Mouse (Mus musculus) megakaryocyte-erythroid progenitor cell, adult 5 weeks (primary cell): ENCODE results near the gene Tfe3. TPM values are rescaled to one million over a fixed set of nuclear protein-coding genes. Genes with fewer than 3 reads are reported as not detected.

Experiments used
- polyA plus RNA-seq: library from polyadenylated mRNA; stranded (reverse); fragments of >175 nt; gene quantifications from 2 replicates; pipeline ENCODE4 v1.2.3, GENCODE M21; 2012

The Tfe3 gene
- polyA plus RNA-seq: 35.0 and 39.3 TPM in 2 replicates

GRCm38 (mm10) chrX:7762137-7762920, at the start of gene Tfe3:
Gene Tfe3 (plus strand): TSS chrX:7762560.

DNA sequence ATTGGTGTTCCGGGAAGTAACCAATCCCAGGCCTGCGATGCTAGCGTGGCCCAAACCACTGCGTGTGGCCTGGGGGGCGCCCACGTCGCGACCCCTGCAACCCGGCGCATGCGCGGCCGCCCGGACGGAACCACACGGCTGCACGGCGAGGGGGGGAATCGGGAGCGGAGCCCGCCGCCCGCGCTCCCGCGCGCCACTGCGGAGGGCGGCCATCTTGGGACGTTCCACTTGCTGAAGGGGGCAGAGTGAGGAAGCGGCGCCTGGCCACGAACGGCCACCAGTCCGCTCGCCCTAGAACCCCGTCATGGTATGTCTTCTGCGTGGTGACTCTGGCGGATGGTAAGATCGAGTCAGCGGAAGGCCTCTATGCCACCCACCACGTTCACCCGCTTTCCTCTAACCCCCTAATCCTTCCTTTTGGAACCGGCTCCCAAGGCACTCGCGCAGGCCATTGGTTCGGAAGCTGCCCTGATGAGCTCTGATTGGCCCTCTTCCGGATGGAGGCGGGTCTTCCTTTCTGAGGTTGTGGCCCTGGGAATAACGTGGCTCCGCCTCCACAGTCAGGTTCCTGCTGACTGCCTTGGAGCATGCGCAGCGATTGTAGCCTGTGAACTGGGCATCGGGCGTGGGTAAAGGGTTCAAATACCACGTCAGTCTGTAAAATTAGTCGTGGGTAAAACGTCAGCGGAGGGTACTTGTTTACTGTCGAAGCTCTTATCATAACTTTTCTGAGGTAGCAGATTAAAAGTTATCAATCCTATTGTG, 48.0 kb upstream of the Tfe3 start, which contains the start of gene Wdr45:
Gene Wdr45 (plus strand): TSS at position 199 of the 765 bp plus-strand sequence.

DNA sequence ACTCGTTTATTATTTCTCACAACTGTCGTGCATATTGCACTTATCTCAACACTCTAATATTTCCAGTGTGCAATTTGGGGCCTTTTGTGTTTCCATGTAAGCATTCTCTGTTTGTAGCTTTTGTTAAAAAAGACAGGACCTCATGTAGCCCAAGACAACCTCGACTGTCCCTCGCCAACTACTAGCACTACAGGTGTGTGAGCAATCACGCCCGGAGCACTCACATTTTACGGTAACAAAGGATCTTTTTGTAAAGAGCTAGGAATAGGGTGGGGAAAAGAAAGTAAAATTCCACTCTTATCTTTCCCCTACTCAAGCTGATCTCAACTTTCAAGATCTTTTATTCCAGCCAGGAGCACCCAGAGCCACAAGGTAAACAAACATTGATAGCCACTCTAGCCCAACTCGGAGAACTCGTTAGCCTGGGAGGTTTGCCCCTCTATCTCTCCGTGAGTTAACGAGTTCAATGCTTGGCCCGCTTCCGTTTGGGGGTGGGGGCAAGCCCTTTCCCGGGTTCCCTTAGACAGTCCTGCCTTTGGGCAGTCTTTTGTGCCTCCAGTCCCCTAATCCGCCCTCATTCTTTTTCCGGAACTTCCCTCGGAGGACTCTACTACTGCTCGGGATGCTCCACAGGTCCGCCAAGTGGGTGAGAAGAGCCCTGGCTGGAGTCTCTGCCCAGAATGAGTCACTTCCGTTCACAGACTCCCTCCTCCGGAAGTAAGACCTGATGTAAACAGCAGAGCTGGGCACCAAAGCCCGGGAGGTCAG, 40.7 kb upstream of the Tfe3 start, which contains the start of gene Gm45208:
Gene Gm45208 (plus strand): TSS at position 732 of the 768 bp plus-strand sequence.

DNA sequence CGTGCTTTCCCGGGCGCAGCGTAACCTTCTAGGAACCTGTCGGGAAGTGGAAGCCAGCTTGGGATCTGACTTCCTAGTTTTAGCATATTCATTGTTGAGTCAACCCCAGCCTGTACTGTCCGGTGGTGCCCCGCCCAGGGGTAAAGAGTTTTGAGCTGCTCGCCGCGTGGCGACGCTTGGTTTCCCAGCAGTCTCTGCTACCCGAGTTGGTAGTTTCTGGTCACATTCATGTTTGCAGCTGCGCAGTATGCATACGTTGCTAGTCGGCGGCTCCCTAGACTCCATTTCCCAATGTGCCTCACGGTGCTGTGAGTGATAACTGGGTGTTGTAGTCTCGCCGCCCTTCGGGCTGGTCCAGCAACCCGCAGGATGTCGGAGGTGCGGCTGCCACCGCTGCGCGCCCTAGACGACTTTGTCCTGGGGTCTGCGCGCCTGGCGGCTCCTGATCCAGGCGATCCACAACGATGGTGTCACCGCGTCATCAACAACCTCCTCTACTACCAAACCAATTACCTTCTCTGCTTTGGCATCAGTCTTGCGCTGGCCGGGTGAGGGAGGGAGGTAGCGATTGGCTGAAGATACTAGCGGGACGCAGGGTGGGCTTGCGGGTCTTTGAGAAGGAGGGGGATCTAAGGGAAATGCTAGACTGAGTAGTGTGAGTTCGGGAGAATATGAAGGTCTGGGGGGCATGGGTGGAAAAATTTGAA, 34.0 kb upstream of the Tfe3 start, which contains the start of gene Praf2:
Gene Praf2 (plus strand): TSS at position 225 of the 707 bp plus-strand sequence.

DNA sequence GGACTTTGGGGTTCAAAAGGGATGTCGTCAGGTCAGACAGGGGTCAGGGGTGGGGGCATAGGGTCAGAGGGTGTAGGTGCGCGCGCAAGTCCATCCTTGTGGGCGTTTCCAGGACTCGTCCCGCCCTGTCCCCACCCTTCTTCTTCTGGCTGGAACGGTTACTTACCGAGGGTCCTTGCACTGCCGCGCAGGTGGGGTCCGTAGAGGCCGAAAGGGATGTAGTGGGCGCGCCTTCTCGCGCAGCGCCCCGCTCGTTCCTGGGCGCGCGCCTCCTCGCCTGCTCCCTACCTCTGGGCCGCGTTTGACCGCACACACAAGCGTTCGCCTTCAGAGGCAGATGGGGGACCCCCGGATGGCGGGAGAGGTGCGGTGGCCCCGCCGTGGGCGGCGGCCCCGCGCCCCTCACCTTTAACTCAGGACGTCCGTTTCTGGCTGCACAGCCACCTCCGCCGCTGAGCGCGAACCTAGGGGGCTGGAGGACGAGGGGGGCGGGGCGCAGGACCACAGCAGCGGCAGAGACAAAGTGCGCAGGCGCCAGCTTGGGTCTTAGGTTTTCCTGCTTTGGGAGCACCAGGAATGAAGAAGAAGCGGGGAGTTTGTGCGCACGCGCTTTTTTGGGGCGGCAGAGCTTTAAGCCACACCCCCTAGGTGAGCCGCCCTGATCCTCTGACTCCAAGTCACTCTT, 11.8 kb upstream of the Tfe3 start, which contains the start of gene Ccdc120:
Gene Ccdc120 (minus strand): TSS at position 474 of the 685 bp plus-strand sequence.

GRCm38 (mm10) chrX:7789542-7790136, 27.3 kb downstream of the Tfe3 start, which contains the start of gene Gripap1:
Gene Gripap1 (plus strand): TSS chrX:7789765.

DNA sequence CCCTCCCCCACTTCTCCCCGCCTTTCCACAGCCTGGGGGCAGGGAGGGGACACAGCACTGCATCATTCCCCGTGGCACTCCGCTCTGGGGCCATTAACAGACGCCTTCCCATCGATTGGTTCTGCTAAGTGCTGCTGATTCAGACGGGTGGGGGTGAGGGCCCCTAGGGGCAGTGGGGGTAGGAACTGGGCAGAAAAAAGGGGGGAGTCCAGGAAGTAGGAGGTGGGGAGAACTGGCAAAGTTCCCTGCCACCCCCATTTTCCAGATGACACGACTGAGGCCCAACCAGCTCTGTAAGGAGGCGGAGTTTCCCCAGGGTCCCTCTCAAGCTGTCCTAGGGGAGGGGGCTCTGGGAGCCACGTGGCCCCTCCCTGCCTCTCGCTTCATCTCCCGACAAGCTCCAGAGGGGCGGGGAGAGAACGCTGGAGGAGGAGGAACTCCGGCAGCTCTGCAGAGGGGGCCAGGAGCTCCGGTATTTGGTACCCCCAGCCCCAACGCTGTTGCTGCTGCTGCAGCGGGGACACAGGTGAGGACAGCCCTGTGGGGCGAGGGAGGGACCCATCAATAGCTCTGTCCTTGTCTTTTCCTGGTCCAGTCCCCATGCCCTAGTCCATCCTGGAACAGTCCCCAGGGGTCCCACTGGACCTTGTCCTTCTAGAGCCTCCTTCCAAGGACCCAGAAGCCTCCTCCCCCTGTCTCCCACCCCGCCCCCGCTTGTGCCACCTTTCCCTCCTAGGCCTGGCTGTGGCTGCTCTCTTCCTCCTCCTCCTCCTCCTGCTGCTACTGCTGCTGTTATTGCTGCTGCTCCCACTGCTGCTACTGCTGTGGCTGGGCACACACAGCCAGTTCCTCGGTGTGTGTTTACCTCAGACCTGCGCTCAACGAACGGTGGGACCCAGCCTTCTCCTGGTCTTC, 59.8 kb downstream of the Tfe3 start, which contains the start of gene Kcnd1:
Gene Kcnd1 (plus strand): TSS at position 425 of the 915 bp plus-strand sequence.

Other genes with a start within 250 kb of the Tfe3 start
- gene Foxp3, start 188.9 kb upstream of the Tfe3 start, polyA plus RNA-seq: 0.33 TPM in 1 of 2 replicates, not detected in the other
- gene Ppp1r3f, start 188.3 kb upstream of the Tfe3 start, polyA plus RNA-seq: 1.0 and 1.5 TPM in 2 replicates
- 54.9 and 59.4 TPM in 2 replicates for gene Ccdc22, start 157.0 kb upstream of the Tfe3 start, polyA plus RNA-seq
- 0.15 and 0.20 TPM in 2 replicates for gene Cacna1f, start 155.5 kb upstream of the Tfe3 start, polyA plus RNA-seq
- 0.37 and 0.49 TPM in 2 replicates for gene Syp, start 124.1 kb upstream of the Tfe3 start, polyA plus RNA-seq
- gene Prickle3, start 105.3 kb upstream of the Tfe3 start, polyA plus RNA-seq: 21.9 and 25.7 TPM in 2 replicates
- 78.6 and 85.3 TPM in 2 replicates for gene Plp2, start 91.2 kb upstream of the Tfe3 start, polyA plus RNA-seq
- gene Magix, start 81.3 kb upstream of the Tfe3 start, polyA plus RNA-seq: 0.02 and 0.16 TPM in 2 replicates
- 7.6 and 9.3 TPM in 2 replicates for gene Gpkow, start 65.4 kb upstream of the Tfe3 start, polyA plus RNA-seq
- gene Wdr45, start 48.2 kb upstream of the Tfe3 start, polyA plus RNA-seq: 29.1 and 38.9 TPM in 2 replicates
- gene Gm45208, start 40.3 kb upstream of the Tfe3 start, polyA plus RNA-seq: 5.4 and 5.5 TPM in 2 replicates
- gene Praf2, start 34.1 kb upstream of the Tfe3 start, polyA plus RNA-seq: 13.0 and 14.3 TPM in 2 replicates
- gene Ccdc120, start 11.7 kb upstream of the Tfe3 start, polyA plus RNA-seq: 9.2 and 12.0 TPM in 2 replicates
- gene Gripap1, start 27.2 kb downstream of the Tfe3 start, polyA plus RNA-seq: 30.7 and 49.9 TPM in 2 replicates
- gene Kcnd1, start 59.7 kb downstream of the Tfe3 start, polyA plus RNA-seq: 0.55 and 0.57 TPM in 2 replicates
- 82.6 and 87.6 TPM in 2 replicates for gene Otud5, start 78.8 kb downstream of the Tfe3 start, polyA plus RNA-seq
- 24.2 and 25.3 TPM in 2 replicates for gene Pim2, start 115.7 kb downstream of the Tfe3 start, polyA plus RNA-seq
- gene Slc35a2, start 121.5 kb downstream of the Tfe3 start, polyA plus RNA-seq: 43.2 and 61.9 TPM in 2 replicates
- gene Pqbp1, start 136.7 kb downstream of the Tfe3 start, polyA plus RNA-seq: 168 and 179 TPM in 2 replicates
- 115 and 120 TPM in 2 replicates for gene Timm17b, start 136.8 kb downstream of the Tfe3 start, polyA plus RNA-seq
- gene Gm10491, start 145.3 kb downstream of the Tfe3 start, polyA plus RNA-seq: not detected in 2 replicates
- gene Gm10490, start 147.0 kb downstream of the Tfe3 start, polyA plus RNA-seq: not detected in 2 replicates
- 0.06 TPM in 2 replicates for gene Pcsk1n, start 157.3 kb downstream of the Tfe3 start, polyA plus RNA-seq
- gene Eras, start 166.0 kb downstream of the Tfe3 start, polyA plus RNA-seq: not detected in 2 replicates
- 8.0 and 10.3 TPM in 2 replicates for gene Hdac6, start 185.3 kb downstream of the Tfe3 start, polyA plus RNA-seq
- gene Gata1, start 215.5 kb downstream of the Tfe3 start, polyA plus RNA-seq: 28.0 and 45.7 TPM in 2 replicates